Mouse (Mus musculus) cortical plate, adult 2 months (tissue): Measurements from ENCODE around the gene Isoc2b.

Source experiments
- CTCF ChIP-seq: fragments of 200-500 bp; IDR thresholded peaks from 2 replicates; pipeline ENCODE4 v1.5.1; 2011; ENCODE audit warnings: mild to moderate bottlenecking, control low read depth, low read length; ENCODE audit not compliant: insufficient read depth; ENCODE audit errors: extremely low read depth
- POLR2A ChIP-seq: fragments of 200-500 bp; IDR thresholded peaks from 2 replicates; pipeline ENCODE4 v1.6.1; 2011; ENCODE audit warnings: mild to moderate bottlenecking, low read length, control low read depth; ENCODE audit not compliant: insufficient read depth; ENCODE audit errors: extremely low read depth

GRCm38 (mm10) chr7:4900523-4900851 is 30.4 kb upstream of the Isoc2b start:
- no peak for TF ChIP-seq CTCF
- no peak for TF ChIP-seq POLR2A
